Mouse (Mus musculus) embryonic facial prominence, embryonic 13.5 days (tissue): Measurements from ENCODE around the gene Tarsl2. TPM values are rescaled to one million over a fixed set of nuclear protein-coding genes. Genes with fewer than 3 reads are reported as not detected.
A peak's percentile ranks its signal among the peaks of the same experiment; 100 is the strongest.

ENCODE experiments used
- ATAC-seq: fragments of 200-750 bp; cut with Nextera tagmentation; 2 replicates; pipeline ENCODE4 v1.8.0; 2017; ENCODE audit warnings: low read depth; ENCODE audit not compliant: insufficient number of reproducible peaks, insufficient read depth, low FRiP score, low TSS enrichment
- H3K27ac ChIP-seq: fragments of 300-500 bp; sonication (generic); 2 replicates; pipeline ENCODE4 v1.5.1; 2015; ENCODE audit warnings: moderate library complexity, mild to moderate bottlenecking, inconsistent platforms
- H3K27me3 ChIP-seq: fragments of 300-500 bp; sonication (generic); 2 replicates; pipeline ENCODE4 v1.6.1; 2015; ENCODE audit warnings: mild to moderate bottlenecking, inconsistent platforms
- H3K36me3 ChIP-seq: fragments of 300-500 bp; sonication (generic); 2 replicates; pipeline ENCODE4 v1.6.1; 2015; ENCODE audit warnings: mild to moderate bottlenecking, inconsistent platforms
- H3K4me1 ChIP-seq: fragments of 300-500 bp; sonication (generic); 2 replicates; pipeline ENCODE4 v1.6.1; 2015; ENCODE audit warnings: inconsistent platforms
- H3K4me2 ChIP-seq: fragments of 300-500 bp; sonication (generic); 2 replicates; pipeline ENCODE4 v1.6.1; 2015; ENCODE audit warnings: moderate library complexity, mild to moderate bottlenecking, inconsistent platforms
- H3K4me3 ChIP-seq: fragments of 300-500 bp; sonication (generic); 2 replicates; pipeline ENCODE4 v1.5.1; 2015; ENCODE audit warnings: mild to moderate bottlenecking, inconsistent platforms
- H3K9ac ChIP-seq: fragments of 300-500 bp; sonication (generic); 2 replicates; pipeline ENCODE4 v1.6.1; 2015; ENCODE audit warnings: mild to moderate bottlenecking, inconsistent platforms
- H3K9me3 ChIP-seq: fragments of 300-500 bp; sonication (generic); 2 replicates; pipeline ENCODE4 v1.6.1; 2016; ENCODE audit warnings: inconsistent platforms
- WGBS: fragments of 180-500 bp; shearing (Covaris S2); methylation state at CpG from one replicate; pipeline ENCODE4 v1.1.7; 2015; ENCODE audit warnings: mixed read lengths; 5-methylcytosine and 5-hydroxymethylcytosine counted together
- polyA plus RNA-seq: library from polyadenylated mRNA; unstranded; fragments of >200 nt; fragmentation: Nextera tagmentation; extraction: Ambion mirVana; gene quantifications from 2 replicates; pipeline ENCODE4 v1.2.1, GENCODE M21; 2015

The Tarsl2 gene
- polyA plus RNA-seq, 1 experiment from 2014 or later = 9.1 TPM

DNA sequence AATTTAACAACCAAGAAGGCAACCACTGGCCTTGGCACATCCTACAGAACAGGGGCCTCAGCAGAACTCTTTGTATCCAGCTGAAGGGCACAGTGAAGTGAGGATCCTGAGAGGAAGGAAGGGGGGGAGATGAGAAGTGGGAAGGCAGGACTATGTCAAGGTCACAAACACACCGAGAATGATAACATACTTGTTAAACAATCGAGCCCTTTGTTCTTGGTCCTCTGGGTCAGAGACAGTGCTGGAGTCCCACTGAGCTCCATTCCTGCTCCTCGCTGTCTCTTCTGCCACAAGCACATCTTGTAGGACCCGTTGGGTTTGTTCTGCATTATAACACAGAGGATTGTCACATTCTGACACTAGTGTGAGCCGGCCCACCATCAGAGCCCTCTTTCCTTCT lies 14.0 kb upstream of the Tarsl2 start:
- H3K4me1 ChIP-seq = no peaks in the 10 kb centered on the region
- WGBS = 65% methylated on average over 5 of the region's 5 CpGs
- no peaks in the 10 kb centered on the region; the same call in 1 of the 2 replicates for H3K27me3 ChIP-seq
- no peak overlapping the region for H3K9ac ChIP-seq
- no peak overlapping the region for H3K27ac ChIP-seq
- no peak overlapping the region for H3K4me3 ChIP-seq
- no peak overlapping the region for H3K4me2 ChIP-seq
- no peaks in the 10 kb centered on the region for H3K9me3 ChIP-seq
- H3K36me3 ChIP-seq = no peaks in the 10 kb centered on the region
- no peak for ATAC-seq

DNA sequence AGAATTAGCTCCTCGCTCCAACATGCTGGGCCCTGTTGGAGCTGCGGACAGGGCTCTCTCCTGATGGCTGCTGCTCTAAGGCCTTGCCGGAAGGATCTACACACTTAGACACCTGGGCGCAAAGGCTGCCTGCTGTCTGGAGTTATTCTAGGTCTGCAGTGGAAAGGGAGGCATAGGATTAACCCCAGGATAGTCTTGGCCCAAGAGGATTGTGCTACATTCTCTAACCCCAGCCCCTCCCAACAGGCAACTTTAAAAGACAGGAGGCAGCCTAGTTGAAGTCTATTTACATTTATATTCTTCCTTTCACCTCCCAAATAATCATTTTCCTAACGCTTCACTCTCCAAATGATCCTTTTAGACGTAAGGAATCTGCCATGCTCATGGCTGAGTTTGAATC lies 8.9 kb upstream of the Tarsl2 start:
- no peak overlapping the region for H3K4me2 ChIP-seq
- H3K27ac ChIP-seq = no peak overlapping the region
- H3K27me3 ChIP-seq = no peaks in the 10 kb centered on the region; the same call in 1 of the 2 replicates
- no peak for ATAC-seq
- no peak overlapping the region for H3K4me3 ChIP-seq
- H3K9ac ChIP-seq = no peak overlapping the region
- H3K36me3 ChIP-seq = no peaks in the 10 kb centered on the region
- 86% methylated on average over 6 of the region's 6 CpGs for WGBS
- H3K9me3 ChIP-seq = no peaks in the 10 kb centered on the region
- no peaks in the 10 kb centered on the region for H3K4me1 ChIP-seq

DNA sequence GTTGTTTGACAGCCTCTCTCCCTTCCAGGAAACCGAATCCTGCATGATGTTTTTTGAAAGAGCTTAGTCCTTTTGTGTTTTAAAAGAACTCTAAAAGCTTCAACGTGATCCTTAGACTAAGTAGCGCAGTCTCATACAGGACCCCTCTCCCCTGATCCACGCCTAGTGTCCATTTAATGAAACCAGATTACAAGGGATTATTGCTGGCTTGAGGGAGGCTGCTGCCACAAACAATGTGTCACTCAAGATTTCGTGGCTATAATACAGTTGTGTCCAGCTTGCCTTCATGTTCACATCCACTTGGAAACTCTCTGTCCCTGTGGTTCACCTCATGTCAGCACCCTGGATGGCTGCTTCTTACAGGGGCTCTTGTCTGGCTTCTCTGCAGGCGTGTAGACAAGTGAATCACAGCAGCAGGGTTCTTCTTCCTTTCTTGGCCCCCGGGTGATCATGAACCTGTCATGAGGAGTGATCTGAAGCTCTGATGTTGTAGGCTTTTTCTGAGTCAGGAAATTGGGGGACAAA lies 8.3 kb upstream of the Tarsl2 start:
- ATAC-seq = no peak

DNA sequence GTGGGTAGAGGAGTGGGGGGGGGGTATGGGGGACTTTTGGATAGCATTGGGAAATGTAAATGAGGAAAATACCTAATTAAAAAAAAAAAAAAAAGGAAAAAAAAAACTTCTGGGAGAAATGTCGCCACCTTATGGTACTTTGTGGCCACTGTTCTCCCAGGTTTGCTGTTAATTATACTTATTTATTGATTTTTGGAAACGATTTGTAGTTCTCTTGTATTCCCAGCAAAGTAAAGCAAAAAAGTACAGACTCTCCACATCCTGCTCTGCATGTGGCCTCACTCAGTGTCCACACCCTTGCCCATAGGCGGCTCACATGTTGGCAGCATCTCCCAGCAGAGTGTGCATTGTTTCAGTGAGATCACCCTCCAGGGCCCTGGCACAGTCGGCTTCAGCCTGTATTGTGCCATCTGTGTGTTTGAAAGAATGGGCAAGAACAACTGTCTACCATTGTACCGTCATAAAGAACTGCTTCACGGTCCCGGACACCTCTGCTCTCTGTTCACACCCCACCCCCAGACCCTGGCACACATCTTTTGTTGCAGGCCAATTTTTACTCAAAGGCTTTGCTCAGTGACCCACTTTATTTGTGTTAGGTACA lies 6.4 kb upstream of the Tarsl2 start:
- ATAC-seq = no peak
- 61% methylated on average over 7 of the region's 7 CpGs for WGBS
- Histone ChIP-seq H3K4me3 (no peak overlapping the region), H3K4me1 (no peaks in the 10 kb centered on the region), H3K9ac (no peak overlapping the region), H3K9me3 (no peaks in the 10 kb centered on the region), H3K4me2 (no peak overlapping the region), H3K27me3 (no peaks in the 10 kb centered on the region; the same call in 1 of the 2 replicates), H3K36me3 (no peaks in the 10 kb centered on the region), H3K27ac (no peak overlapping the region)

More for the DNA sequence above, 8.3 kb upstream of the Tarsl2 start:
- H3K27ac ChIP-seq = no peak overlapping the region
- no peak overlapping the region for H3K4me2 ChIP-seq
- H3K9me3 ChIP-seq = no peaks in the 10 kb centered on the region
- H3K4me1 ChIP-seq = no peaks in the 10 kb centered on the region
- H3K4me3 ChIP-seq = no peak overlapping the region
- H3K27me3 ChIP-seq = no peaks in the 10 kb centered on the region; the same call in 1 of the 2 replicates
- H3K36me3 ChIP-seq = no peaks in the 10 kb centered on the region
- WGBS = 65% methylated on average over 7 of the region's 7 CpGs
- no peak overlapping the region for H3K9ac ChIP-seq

DNA sequence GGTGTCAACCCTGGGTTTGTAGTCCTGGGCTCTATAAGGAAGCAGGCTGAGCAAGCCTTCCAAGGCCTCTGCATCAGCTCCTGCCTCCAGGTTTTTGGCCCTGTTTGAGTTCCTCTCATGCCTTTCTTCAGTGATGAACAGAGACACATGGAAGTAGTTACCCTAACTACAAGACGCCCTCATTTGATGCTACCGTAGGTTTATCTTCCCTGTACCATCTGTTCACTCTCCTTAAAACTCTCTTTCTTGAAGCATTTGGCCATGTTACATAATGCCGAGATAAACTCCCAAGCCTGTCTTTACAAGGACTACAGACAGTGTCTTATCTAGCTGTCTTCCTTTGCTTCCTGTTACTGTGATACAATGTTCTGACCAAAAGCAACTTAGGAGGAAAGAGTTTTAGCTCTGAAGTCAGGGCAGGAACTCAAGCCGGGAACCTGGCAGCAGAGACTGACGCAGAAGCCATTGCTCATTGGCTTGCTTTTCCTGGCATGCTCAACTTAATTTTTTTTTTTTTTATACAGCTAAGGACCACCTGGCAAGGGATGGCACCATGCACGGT lies 4.8 kb upstream of the Tarsl2 start:
- no peak overlapping the region for H3K27ac ChIP-seq
- peaks cover 8% of the 10 kb centered on the region for H3K27me3 ChIP-seq
- ATAC-seq = no peak
- 59% methylated on average over 6 of the region's 6 CpGs for WGBS
- no peaks in the 10 kb centered on the region for H3K9me3 ChIP-seq
- peaks cover 7% of the 10 kb centered on the region; the same call in 1 of the 2 replicates for H3K4me1 ChIP-seq
- H3K4me3 ChIP-seq = no peak overlapping the region
- no peak overlapping the region for H3K4me2 ChIP-seq
- no peaks in the 10 kb centered on the region for H3K36me3 ChIP-seq
- H3K9ac ChIP-seq = no peak overlapping the region

DNA sequence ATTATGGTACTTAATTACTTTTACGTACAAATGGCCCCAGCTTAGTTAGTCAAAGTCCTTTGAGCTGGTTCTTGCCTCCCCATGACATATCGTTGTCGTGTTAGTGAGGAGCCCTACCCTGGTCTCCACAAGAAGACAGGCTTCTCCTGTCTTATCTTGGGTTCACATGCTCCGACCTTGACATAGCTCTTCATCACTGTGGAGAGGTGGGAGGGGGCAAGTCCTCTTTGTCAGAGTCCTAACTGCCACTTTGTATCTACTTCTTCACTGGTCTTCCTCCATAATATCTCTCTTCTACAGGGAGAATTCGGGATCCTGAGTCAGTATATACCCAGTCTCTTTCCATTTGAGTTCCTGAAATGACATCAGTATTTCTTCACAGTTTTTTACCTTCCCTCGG lies 4.0 kb upstream of the Tarsl2 start:
- no peak overlapping the region for H3K4me3 ChIP-seq
- H3K4me1 ChIP-seq = peaks cover 7% of the 10 kb centered on the region; the same call in 1 of the 2 replicates
- no peak overlapping the region for H3K4me2 ChIP-seq
- 81% methylated on average over 6 of the region's 6 CpGs for WGBS
- no peaks in the 10 kb centered on the region for H3K36me3 ChIP-seq
- H3K27me3 ChIP-seq = peaks cover 8% of the 10 kb centered on the region
- no peak overlapping the region for H3K9ac ChIP-seq
- no peak overlapping the region for H3K27ac ChIP-seq
- H3K9me3 ChIP-seq = no peaks in the 10 kb centered on the region
- no peak for ATAC-seq

DNA sequence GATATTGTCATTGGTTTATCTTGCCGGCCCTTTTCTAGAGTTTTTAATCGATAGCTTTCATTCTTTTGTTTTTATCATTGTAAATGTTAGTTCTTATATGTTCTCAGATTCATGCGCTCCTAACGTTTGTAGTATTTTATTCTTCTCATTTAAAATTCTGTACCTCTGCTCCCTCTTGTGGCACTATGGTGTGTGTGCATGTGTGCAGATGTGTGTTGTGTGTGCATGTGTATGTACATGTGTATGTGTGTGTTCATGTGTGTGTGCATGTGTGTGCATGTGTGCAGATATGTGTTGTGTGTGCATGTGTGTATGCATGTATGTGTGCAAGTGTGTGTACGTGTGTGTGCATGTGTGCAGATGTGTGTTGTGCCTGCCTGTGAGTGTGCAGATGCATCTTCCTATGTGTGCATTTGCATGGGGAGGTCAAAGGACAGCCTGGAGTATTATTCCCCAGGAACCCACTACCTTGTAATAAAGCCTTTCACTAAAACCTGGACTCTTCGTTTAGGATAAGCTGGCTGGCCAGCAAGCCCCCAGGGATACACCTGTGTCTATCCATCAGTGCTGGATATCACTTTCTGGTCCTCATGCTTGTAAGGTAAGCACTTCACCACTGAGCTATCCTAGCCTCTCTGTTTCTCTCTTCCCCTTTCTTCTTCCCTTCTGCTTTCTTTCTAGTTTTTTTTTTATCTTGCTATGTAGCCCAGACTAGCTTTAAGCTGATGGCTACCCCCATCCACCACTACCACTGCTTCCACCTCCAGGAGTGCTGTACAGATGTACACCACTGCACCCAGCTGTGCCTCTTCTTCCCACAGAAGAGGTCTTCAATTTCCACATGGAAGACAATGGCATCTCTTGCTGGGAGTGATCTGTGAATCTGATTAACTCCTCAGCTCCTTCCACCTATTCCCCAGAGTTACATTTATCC lies 2.1 kb upstream of the Tarsl2 start:
- no peak for ATAC-seq
- H3K4me3 ChIP-seq = no peak overlapping the region
- H3K9me3 ChIP-seq = no peaks in the 10 kb centered on the region
- H3K4me1 ChIP-seq = peaks cover 7% of the 10 kb centered on the region; the same call in 1 of the 2 replicates
- no peak overlapping the region for H3K27ac ChIP-seq
- H3K4me2 ChIP-seq = no peak overlapping the region
- peaks cover 8% of the 10 kb centered on the region for H3K27me3 ChIP-seq
- 73% methylated on average over 6 of the region's 6 CpGs for WGBS
- H3K9ac ChIP-seq = no peak overlapping the region
- H3K36me3 ChIP-seq = 0 out of 2 replicates have a peak, but pooled peaks cover 5% of the 10 kb centered on the region

DNA sequence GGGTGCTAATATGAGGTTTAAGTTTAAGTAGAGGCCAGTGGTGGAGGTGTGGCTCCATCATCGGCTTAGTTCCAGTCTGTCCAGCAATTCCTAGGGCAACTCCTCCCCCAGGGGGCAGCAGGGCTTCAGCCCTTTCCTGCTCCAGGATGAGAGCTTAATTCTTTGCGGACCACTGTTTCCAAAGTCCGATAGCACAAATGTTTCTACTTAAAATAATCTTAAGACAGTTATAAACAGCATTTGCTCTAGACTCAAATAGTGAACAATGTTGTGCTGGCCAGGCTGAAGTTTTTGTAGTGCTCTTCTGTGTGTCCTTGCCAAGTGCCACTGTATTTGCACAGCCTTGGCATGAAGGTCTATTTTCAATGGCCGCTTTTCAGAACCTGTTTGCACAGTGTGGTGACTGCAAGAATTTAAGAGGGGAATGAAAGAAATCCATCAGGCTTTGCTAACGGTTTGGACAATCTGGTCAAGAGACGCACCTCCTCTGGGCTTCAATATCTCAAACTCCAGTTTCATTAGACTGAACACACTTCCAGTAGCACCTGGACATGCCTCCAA lies 757 bp upstream of the Tarsl2 start:
- 27% methylated on average over 6 of the region's 6 CpGs for WGBS
- Histone ChIP-seq H3K4me1 (peaks cover 7% of the 10 kb centered on the region; the same call in 1 of the 2 replicates), H3K9ac (no peak overlapping the region), H3K9me3 (no peaks in the 10 kb centered on the region), H3K4me2 (peak overlapping the region; percentile 89), H3K36me3 (peaks cover 11% of the 10 kb centered on the region), H3K27me3 (peaks cover 8% of the 10 kb centered on the region), H3K27ac (no peak overlapping the region), H3K4me3 (peak overlapping the region; percentile 69)
- ATAC-seq = no peak

DNA sequence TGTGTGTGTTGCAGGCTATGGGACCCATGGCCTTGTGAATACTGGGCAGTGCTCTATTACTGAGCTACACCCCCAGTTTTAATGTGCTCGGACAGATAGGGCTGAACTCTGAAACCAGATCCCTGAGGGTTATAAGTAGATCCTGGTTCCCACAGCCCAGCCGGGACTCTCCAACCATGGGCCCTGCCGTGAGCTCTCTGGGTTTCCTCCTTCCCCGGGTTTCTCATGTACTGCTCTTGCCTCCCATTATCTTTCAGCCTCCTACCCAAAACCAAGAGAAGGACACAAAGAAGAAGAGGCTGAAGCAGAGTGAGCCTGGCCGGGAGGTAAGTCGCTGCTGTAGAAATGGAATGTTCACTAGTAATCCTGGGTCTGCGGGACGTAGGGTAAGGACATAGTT lies 1.3 kb downstream of the Tarsl2 start:
- WGBS = 83% methylated on average over 8 of the region's 8 CpGs
- Histone ChIP-seq H3K4me2 (no peak overlapping the region), H3K9me3 (peaks cover 4% of the 10 kb centered on the region; the same call in 1 of the 2 replicates), H3K27me3 (peaks cover 8% of the 10 kb centered on the region), H3K4me3 (no peak overlapping the region), H3K9ac (no peak overlapping the region), H3K36me3 (peaks cover 22% of the 10 kb centered on the region), H3K27ac (no peak overlapping the region), H3K4me1 (peaks cover 7% of the 10 kb centered on the region; the same call in 1 of the 2 replicates)
- ATAC-seq = no peak

DNA sequence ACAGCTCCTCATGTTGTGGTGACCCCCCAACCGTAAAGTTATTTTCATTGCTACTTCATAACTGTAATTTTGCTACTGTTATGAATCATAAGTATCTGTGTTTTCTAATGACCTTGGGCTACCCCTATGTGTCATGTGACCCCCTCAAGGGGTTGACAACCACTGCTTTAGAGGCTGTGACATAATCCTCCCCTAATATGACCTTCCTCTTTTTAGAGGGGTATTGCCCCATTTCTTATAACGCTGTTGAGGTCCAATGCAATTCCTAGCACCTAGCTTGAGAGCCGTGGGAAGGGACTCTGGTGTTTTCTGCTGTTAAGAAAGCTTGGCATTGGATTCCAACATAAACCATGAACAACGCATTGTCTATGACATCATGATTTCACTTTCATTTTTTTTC lies 6.0 kb downstream of the Tarsl2 start:
- no peaks in the 10 kb centered on the region for H3K27me3 ChIP-seq
- ATAC-seq = no peak
- H3K4me2 ChIP-seq = no peak overlapping the region
- H3K36me3 ChIP-seq = peaks cover 35% of the 10 kb centered on the region
- 87% methylated on average over 4 of the region's 4 CpGs for WGBS
- no peak overlapping the region for H3K4me3 ChIP-seq
- no peak overlapping the region for H3K9ac ChIP-seq
- no peaks in the 10 kb centered on the region for H3K4me1 ChIP-seq
- peaks cover 4% of the 10 kb centered on the region; the same call in 1 of the 2 replicates for H3K9me3 ChIP-seq
- no peak overlapping the region for H3K27ac ChIP-seq

DNA sequence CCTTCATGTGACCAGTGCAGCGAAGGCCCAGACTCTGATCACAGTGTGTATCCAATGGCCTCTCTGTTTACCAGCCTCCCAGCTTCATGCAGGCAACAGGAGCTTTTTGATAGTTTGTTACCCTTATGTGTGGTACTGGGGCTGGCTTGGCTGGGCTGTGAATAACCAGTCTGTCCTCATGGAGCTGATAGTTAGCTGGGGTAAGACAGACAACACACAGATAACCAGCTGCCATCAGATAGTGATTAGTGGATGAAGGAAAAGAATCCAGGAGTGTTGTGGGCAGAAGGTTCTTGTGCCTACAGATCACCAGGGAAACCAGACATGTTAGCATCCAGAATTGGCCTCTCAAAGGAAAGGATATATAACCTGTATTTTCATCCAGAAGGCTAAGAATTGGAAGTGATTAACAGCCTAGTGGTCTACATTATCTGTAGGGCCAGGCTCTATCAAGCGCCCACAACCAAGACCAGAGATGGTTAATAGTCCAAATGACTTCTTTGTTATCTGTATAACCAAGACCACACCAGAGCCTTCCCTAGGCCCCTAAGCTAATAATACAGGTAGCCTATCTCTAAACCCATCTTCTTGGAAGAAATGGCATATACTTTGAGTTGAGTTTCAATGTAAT lies 12.9 kb downstream of the Tarsl2 start:
- no peaks in the 10 kb centered on the region for H3K9me3 ChIP-seq
- WGBS = 89% methylated on average over 2 of the region's 2 CpGs
- no peak overlapping the region for H3K9ac ChIP-seq
- no peaks in the 10 kb centered on the region for H3K27me3 ChIP-seq
- no peak overlapping the region for H3K4me2 ChIP-seq
- peaks cover 32% of the 10 kb centered on the region for H3K36me3 ChIP-seq
- H3K4me1 ChIP-seq = no peaks in the 10 kb centered on the region
- no peak overlapping the region for H3K4me3 ChIP-seq
- H3K27ac ChIP-seq = no peak overlapping the region
- ATAC-seq = no peak
